Mouse (Mus musculus) cerebellum, adult 9-11 months (tissue): ENCODE results near the gene Lyst.
"Not testable (repeated sequence)": the region's sequence is repeated elsewhere in the genome, so short reads cannot be mapped to it uniquely, and the experiment has no call there.

ENCODE experiments used
- DNase-seq: peaks from one replicate; pipeline ENCODE4 v3.0.0; 2022

Lyst gene

GRCm38 (mm10) chr13:13783894-13784419 is 193.8 kb downstream of the Lyst start, which contains the start of gene Gng4:
Gng4 (plus strand) TSS chr13:13784059.
- no peak for DNase-seq

- DNase-seq, result no peak
Observed at GRCm38 (mm10) chr13:13784420-13784936, 194.3 kb downstream of the Lyst start.

- no peak for DNase-seq
Observed at GRCm38 (mm10) chr13:13784981-13785783, 195.0 kb downstream of the Lyst start.

- DNase-seq, result no peak
Observed at GRCm38 (mm10) chr13:13786971-13787370, 196.8 kb downstream of the Lyst start.

- DNase-seq, result no peak
Observed at GRCm38 (mm10) chr13:13788070-13788469, 197.9 kb downstream of the Lyst start.

- DNase-seq, result no peak
Observed at GRCm38 (mm10) chr13:13791981-13792380, 201.8 kb downstream of the Lyst start.

GRCm38 (mm10) chr13:13795166-13795832 is 205.1 kb downstream of the Lyst start:
- no peak for DNase-seq

GRCm38 (mm10) chr13:13796082-13796481 is 205.9 kb downstream of the Lyst start:
- DNase-seq, result no peak

- not testable (repeated sequence) for DNase-seq
Observed at GRCm38 (mm10) chr13:13797816-13798215, 207.6 kb downstream of the Lyst start.

- DNase-seq, result no peak
Observed at GRCm38 (mm10) chr13:13798775-13799174, 208.6 kb downstream of the Lyst start.

- no peak for DNase-seq
Observed at GRCm38 (mm10) chr13:13808337-13809132, 218.3 kb downstream of the Lyst start.

GRCm38 (mm10) chr13:13810885-13811284 is 220.7 kb downstream of the Lyst start:
- DNase-seq, result no peak

GRCm38 (mm10) chr13:13818696-13819095 is 228.5 kb downstream of the Lyst start:
- no peak for DNase-seq

GRCm38 (mm10) chr13:13820234-13821123 is 230.3 kb downstream of the Lyst start:
- no peak for DNase-seq

- DNase-seq, result no peak
Observed at GRCm38 (mm10) chr13:13824946-13825345, 234.7 kb downstream of the Lyst start.

- DNase-seq, result no peak
Observed at GRCm38 (mm10) chr13:13826533-13826932, 236.3 kb downstream of the Lyst start.

GRCm38 (mm10) chr13:13828125-13828524 is 237.9 kb downstream of the Lyst start:
- no peak for DNase-seq
